Mouse (Mus musculus) spleen, adult 2 months (tissue): ENCODE data around the gene Actb.

Experiments
- CTCF ChIP-seq: fragments of 200-500 bp; IDR thresholded peaks from 2 replicates; pipeline ENCODE4 v1.5.1; 2011; ENCODE audit warnings: mild to moderate bottlenecking, inconsistent platforms; ENCODE audit not compliant: insufficient read depth, insufficient read length, insufficient replicate concordance; ENCODE audit errors: extremely low read depth
- POLR2A ChIP-seq: fragments of 200-500 bp; IDR thresholded peaks from 2 replicates; pipeline ENCODE4 v1.6.1; 2011; ENCODE audit warnings: low read depth, low read length, inconsistent platforms

- TF ChIP-seq CTCF (no peak), POLR2A (no peak)
Observed at GRCm38 (mm10) chr5:142876896-142877295, 29.7 kb downstream of the Actb start.
